Mouse (Mus musculus): Measurements from ENCODE around the gene Tnk2.

DNA sequence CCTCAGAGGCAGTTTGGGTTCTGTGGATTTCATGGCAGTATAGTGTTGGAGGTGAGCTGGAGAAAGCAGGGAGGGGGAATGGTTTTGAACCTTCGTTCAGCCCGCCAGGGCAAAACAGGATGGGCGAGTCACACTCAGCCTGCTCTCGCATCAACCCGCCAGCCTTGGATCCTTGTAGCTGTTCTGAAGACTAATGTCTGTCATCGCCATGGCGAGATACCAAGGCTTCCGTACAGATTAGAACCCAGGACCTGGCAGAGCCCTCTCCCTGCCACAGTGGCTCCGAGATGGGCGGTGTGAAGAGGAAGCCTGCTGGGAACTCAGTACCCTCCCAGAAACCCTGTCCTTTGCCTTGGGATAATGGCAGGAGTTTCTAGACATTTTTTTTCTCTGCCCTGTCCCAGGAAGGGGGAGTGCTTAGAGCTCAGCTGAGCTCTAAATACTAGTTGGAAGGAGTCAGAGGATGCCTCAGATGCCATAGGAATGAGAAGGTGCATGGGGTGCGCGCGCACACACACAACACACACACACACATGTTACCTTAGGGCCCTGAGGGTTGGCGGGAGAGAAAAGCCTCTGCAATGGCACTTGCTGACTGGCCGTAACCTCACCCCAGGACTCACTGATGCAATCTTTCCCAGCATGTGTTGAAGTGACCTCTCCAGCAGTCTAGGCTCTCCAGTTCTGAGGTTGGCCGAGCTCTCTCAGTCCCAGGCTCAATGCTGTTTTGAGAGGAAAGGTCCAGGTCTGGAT lies 14.0 kb downstream of the Tnk2 start:
- TF ChIP-seq ZNF384 (IDR thresholded peaks at IDR 0.05; ENCODE audit: low read depth, low read length) (no peak), CHD2 (IDR thresholded peaks at IDR 0.05; ENCODE audit: low read depth, low read length) (no peak), MAFK (IDR thresholded peaks at IDR 0.05; ENCODE audit: insufficient read depth, low read depth, low read length) (no peak)

Measured in ES-E14 (cell line).